Mouse (Mus musculus) E14TG2a.4 (cell line): Measurements from ENCODE around the gene Cfap97.

ENCODE experiments used
- H3K27me3 ChIP-seq: 2 replicates; pipeline ENCODE4 v1.6.1; 2014; ENCODE audit warnings: low read length, control low read depth; ENCODE audit not compliant: insufficient read depth
- H3K36me3 ChIP-seq: 2 replicates; pipeline ENCODE4 v1.6.1; 2014; ENCODE audit warnings: low read length, control low read depth; ENCODE audit not compliant: insufficient read depth
- H3K4me1 ChIP-seq: replicated peaks from 2 replicates; pipeline ENCODE4 v1.6.1; 2014; ENCODE audit warnings: low read depth, low read length, control low read depth
- H3K4me3 ChIP-seq: replicated peaks from 2 replicates; pipeline ENCODE4 v1.5.1; 2014; ENCODE audit warnings: mild to moderate bottlenecking, low read length
- H3K9me3 ChIP-seq: 2 replicates; pipeline ENCODE4 v1.6.1; 2014; ENCODE audit warnings: low read length, control low read depth
- CTCF ChIP-seq: conservative IDR thresholded peaks from 2 replicates; pipeline ENCODE4 v1.5.1; 2014; ENCODE audit warnings: low read length
- NANOG ChIP-seq: IDR thresholded peaks from 2 replicates; pipeline ENCODE4 v1.6.1; 2014; ENCODE audit warnings: borderline replicate concordance, low read length, mixed read lengths
- POU5F1 ChIP-seq: IDR thresholded peaks from 2 replicates; pipeline ENCODE4 v1.6.1; 2014; ENCODE audit warnings: low read length, borderline replicate concordance

Cfap97 gene

DNA sequence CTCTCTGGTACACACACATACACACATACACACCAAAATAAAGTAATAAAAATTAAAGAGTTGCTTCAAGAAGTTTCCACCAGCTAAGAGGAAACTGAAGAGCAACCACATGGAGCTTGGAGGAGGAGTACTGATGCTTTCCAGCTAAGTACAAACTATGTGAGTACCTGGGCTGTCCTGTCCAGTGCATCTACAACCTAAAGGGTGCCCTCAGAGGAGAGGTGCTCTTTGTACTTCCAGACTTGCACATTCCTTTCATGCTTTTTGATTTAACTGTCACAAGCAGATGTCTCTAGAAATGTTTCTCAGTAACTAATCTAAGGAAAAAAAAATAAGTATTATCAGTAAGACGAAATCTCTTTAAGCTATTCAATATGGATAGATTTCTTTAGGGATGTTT is 14.2 kb upstream of the Cfap97 start:
- no peak overlapping the region for H3K4me3 ChIP-seq
- H3K27me3 ChIP-seq, result no peaks in the 10 kb centered on the region
- no peaks in the 10 kb centered on the region for H3K9me3 ChIP-seq
- H3K36me3 ChIP-seq, result no peaks in the 10 kb centered on the region
- TF ChIP-seq POU5F1 (no peak), NANOG (no peak), CTCF (no peak)
- peaks cover 8% of the 10 kb centered on the region; the same call in 1 of the 2 replicates for H3K4me1 ChIP-seq

DNA sequence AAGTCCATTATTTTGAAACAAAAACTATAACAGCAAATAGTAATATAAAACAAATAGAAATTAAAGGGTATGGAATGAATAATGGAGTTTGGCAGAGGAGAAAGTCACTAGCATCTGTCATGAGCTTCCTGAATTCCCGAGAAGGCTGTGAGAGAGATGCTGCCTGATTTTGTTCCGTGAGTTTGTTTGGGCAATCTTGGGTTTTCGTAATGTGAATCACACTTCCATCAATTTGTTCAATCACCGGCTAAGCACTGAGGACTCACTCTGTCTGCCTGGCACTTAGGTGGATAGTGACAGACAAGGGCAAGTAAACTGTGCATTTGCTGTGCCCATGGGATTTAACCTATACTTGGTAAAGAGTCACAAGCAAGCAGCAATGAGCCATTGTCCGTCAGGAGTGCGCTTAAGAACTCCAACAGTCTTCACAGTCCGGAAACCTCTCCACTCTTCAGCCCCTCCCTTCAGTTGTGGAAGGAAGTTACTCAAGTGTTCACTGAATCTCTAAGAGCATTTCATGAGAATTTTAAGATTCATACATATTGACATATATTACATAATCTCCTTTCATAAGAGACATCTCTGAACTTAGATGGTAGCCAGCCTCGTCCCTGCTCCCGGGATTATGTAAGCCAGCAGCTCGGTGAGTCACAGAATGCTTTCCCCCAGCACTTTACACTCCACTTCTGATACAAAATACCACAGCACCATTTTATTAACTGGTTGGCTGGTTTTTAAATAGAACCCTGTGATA is 13.6 kb upstream of the Cfap97 start:
- Histone ChIP-seq H3K36me3 (no peaks in the 10 kb centered on the region), H3K4me1 (peaks cover 11% of the 10 kb centered on the region; the same call in 1 of the 2 replicates), H3K27me3 (no peaks in the 10 kb centered on the region), H3K9me3 (no peaks in the 10 kb centered on the region), H3K4me3 (no peak overlapping the region)
- TF ChIP-seq CTCF, result no peak
- TF ChIP-seq NANOG, result no peak
- TF ChIP-seq POU5F1, result no peak

DNA sequence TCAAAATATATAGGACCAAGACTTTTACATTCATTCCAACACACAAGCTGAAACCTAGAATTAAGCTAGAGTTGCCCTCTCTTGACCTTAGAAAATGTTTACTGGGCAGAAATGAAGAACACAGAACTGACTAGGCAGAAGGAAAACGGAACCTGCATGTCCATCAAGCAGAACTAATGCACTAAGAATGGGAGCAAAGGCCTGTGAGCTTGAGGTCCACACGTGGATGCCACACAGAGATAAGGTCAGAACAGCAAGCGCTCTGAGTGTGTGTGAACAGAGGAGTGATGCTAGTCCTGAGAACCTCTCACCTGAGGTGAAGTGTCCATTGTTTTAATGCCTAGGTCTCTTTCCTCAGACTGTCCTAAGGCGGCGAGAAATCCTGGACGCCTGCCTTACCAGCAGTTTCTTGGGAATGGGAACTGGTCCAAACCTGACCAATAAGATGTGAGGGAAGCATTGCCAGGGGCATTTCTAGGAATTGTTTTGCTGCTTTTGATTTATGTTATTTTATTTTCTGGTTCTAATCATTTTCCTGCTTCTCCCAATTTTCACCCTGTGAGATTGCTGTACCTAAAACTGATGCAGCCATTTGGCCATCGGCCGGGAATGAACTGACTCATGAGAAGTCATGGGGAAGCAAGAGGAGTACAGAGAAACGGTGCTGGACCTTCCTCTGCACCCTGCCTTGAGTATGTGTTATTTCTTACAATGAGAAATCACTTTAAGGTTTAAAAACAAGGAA is 11.0 kb upstream of the Cfap97 start:
- Histone ChIP-seq H3K9me3 (no peaks in the 10 kb centered on the region), H3K36me3 (no peaks in the 10 kb centered on the region), H3K27me3 (no peaks in the 10 kb centered on the region), H3K4me3 (no peak overlapping the region), H3K4me1 (peaks cover 29% of the 10 kb centered on the region)
- TF ChIP-seq POU5F1, result no peak
- TF ChIP-seq NANOG, result no peak
- TF ChIP-seq CTCF, result no peak

DNA sequence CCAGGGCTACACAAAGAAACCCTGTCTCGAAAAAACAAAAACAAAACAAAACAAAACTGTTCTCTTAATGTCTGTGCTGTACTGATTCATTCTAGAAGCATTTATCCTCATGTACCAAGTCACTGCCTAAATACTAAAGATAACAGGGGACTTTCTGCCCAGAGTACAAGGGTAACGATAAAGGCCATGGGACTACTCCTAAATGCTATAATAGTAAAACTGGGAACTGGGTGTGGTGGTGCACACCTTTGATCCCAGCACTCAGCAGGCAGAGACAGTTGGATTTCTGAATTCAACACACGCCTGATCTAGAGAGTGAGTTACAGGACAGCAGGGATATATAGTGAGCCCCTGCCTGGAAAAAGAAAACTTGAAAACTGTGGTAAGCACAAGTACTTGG is 9.9 kb upstream of the Cfap97 start:
- H3K9me3 ChIP-seq, result no peaks in the 10 kb centered on the region
- H3K27me3 ChIP-seq, result no peaks in the 10 kb centered on the region
- H3K4me3 ChIP-seq, result no peak overlapping the region
- H3K36me3 ChIP-seq, result no peaks in the 10 kb centered on the region
- TF ChIP-seq NANOG (no peak), CTCF (no peak), POU5F1 (no peak)
- peaks cover 29% of the 10 kb centered on the region for H3K4me1 ChIP-seq

DNA sequence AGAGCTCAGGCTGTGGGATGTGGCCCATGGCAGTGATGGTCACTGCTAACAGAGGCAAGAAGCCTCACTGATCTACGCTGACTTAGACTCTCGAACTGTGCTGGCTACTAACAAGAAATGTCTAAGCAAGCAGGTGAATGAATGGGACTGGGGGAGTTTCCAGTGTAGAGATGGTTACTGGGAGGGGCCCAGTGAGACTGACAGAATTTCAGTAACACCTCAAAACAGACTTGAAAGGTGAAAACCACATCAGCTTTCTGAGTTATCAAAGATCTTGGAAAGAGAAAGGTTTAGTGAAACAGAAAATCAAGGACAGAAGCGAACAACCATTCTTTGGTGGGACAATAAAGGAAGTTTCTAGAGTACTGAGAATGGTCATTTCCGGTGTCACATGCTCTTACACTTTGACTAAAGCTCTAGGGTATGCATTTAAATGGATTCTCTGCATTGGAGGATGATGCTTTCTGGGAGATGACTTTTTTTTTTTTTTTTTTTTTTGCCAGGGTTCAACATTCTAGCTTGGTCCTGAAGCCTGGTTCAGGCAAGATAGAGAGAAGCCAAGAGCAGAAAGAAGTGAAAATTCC is 9.0 kb upstream of the Cfap97 start:
- H3K27me3 ChIP-seq, result no peaks in the 10 kb centered on the region
- no peaks in the 10 kb centered on the region for H3K9me3 ChIP-seq
- no peaks in the 10 kb centered on the region for H3K36me3 ChIP-seq
- H3K4me3 ChIP-seq, result no peak overlapping the region
- H3K4me1 ChIP-seq, result peaks cover 29% of the 10 kb centered on the region
- TF ChIP-seq NANOG (no peak), POU5F1 (no peak), CTCF (no peak)

DNA sequence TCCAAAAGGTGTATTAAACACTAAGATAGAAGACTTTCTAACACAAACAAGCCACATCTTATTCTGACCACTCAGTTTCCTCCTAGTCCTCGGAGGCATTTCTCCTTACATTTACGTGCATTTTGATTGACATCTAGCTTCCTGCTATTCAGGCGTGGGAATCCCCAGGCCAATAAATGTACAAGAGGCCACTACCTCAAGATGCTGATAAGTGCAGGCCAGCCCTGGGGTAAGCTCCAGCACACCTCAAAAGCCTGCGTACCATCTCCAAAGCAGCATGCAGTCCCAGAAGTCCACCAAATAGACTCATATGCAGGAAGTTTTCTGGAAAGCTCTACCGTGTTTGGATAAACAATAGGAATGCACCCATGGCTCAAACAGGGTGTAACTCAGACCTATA is 8.1 kb upstream of the Cfap97 start:
- Histone ChIP-seq H3K36me3 (no peaks in the 10 kb centered on the region), H3K4me1 (peaks cover 29% of the 10 kb centered on the region)
- TF ChIP-seq CTCF, result no peak
- no peak for TF ChIP-seq NANOG
- no peak for TF ChIP-seq POU5F1

DNA sequence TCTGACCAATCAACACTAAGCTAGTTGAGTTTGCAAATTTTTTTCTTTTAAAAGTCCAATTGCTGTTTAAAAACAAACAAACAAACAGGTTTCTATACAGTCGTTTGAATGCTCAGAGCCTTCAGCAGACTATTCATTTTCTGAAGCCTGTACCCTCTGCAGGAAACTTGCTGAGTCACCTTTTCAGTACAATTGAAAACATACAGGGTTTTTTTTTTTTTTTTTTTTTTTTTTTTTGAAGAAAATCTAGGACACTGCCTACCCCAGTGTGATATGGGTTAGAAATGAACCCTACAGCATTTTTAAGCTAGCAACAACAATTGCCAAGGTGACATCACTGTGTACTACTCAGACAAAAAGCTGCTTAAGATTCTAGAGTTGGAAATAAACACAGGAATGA is 7.6 kb upstream of the Cfap97 start:
- TF ChIP-seq CTCF (no peak), NANOG (no peak), POU5F1 (no peak)
- Histone ChIP-seq H3K4me3 (no peak overlapping the region), H3K4me1 (peaks cover 29% of the 10 kb centered on the region), H3K9me3 (no peaks in the 10 kb centered on the region), H3K27me3 (no peaks in the 10 kb centered on the region), H3K36me3 (no peaks in the 10 kb centered on the region)

More for the DNA sequence above, 8.1 kb upstream of the Cfap97 start:
- no peak overlapping the region for H3K4me3 ChIP-seq
- H3K27me3 ChIP-seq, result no peaks in the 10 kb centered on the region
- no peaks in the 10 kb centered on the region for H3K9me3 ChIP-seq

DNA sequence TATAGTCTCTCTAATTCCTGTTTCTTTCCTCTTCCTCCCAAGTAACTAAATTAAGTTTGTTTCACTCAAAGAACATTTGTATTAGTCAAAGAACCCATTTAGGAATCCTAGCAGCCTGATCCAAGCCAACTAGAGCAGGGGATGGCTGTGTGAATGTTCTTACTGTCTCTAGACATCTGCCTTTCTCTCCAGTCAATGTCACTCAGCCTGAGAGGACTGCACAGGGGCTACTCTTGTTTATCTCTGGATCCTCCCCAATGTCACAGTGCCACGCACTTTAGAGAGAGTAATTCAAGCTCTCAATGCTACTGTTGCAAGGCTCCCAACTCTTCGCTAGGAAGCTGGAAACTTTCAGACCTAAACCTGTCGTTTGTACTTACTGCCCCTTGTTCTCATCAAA is 5.4 kb upstream of the Cfap97 start:
- no peaks in the 10 kb centered on the region for H3K36me3 ChIP-seq
- TF ChIP-seq CTCF (no peak), POU5F1 (no peak), NANOG (no peak)
- no peaks in the 10 kb centered on the region for H3K9me3 ChIP-seq

More for the DNA sequence above, 5.4 kb upstream of the Cfap97 start:
- Histone ChIP-seq H3K4me1 (peaks cover 36% of the 10 kb centered on the region), H3K27me3 (peaks cover 16% of the 10 kb centered on the region), H3K4me3 (no peak overlapping the region)
